Mouse (Mus musculus): ENCODE data around the gene Gnat3.
"Not testable (repeated sequence)": the region's sequence is repeated elsewhere in the genome, so short reads cannot be mapped to it uniquely, and the experiment has no call there.

The Gnat3 gene

GRCm38 (mm10) chr5:17962249-17962648 is at the start of gene Gnat3:
Gene Gnat3, plus strand, starts transcription at chr5:17962549.
- no peak for DNase-seq (ENCODE audit: low read depth, low spot score)

- no peak for DNase-seq (ENCODE audit: low read depth, low spot score)
These were observed 43.4 kb upstream of the Gnat3 start for GRCm38 (mm10) chr5:17918966-17919365.

- DNase-seq (ENCODE audit: low read depth, low spot score): no peak
These were observed 38.7 kb upstream of the Gnat3 start for GRCm38 (mm10) chr5:17923648-17924047.

GRCm38 (mm10) chr5:17924085-17924518 is 38.2 kb upstream of the Gnat3 start:
- DNase-seq (ENCODE audit: low read depth, low spot score): peak; percentile 37

- peak; percentile 39 for DNase-seq (ENCODE audit: low read depth, low spot score)
These were observed 33.9 kb upstream of the Gnat3 start for GRCm38 (mm10) chr5:17928471-17928870.

- no peak for DNase-seq (ENCODE audit: low read depth, low spot score)
These were observed 33.3 kb upstream of the Gnat3 start for GRCm38 (mm10) chr5:17929006-17929567.

GRCm38 (mm10) chr5:17931588-17931987 is 30.8 kb upstream of the Gnat3 start:
- not testable (repeated sequence) for DNase-seq (ENCODE audit: low read depth, low spot score)

- no peak for DNase-seq (ENCODE audit: low read depth, low spot score)
These were observed 27.8 kb upstream of the Gnat3 start for GRCm38 (mm10) chr5:17934501-17934900.

GRCm38 (mm10) chr5:17938170-17938939 is 24.0 kb upstream of the Gnat3 start:
- DNase-seq (ENCODE audit: low read depth, low spot score): no peak

GRCm38 (mm10) chr5:17956468-17956867 is 5.9 kb upstream of the Gnat3 start:
- no peak for DNase-seq (ENCODE audit: low read depth, low spot score)

- DNase-seq (ENCODE audit: low read depth, low spot score): no peak
These were observed 7.5 kb downstream of the Gnat3 start for GRCm38 (mm10) chr5:17969704-17970390.

- no peak for DNase-seq (ENCODE audit: low read depth, low spot score)
These were observed 8.0 kb downstream of the Gnat3 start for GRCm38 (mm10) chr5:17970391-17970730.

- no peak for DNase-seq (ENCODE audit: low read depth, low spot score)
These were observed 18.3 kb downstream of the Gnat3 start for GRCm38 (mm10) chr5:17980501-17981121.

- DNase-seq (ENCODE audit: low read depth, low spot score): no peak
These were observed 20.4 kb downstream of the Gnat3 start for GRCm38 (mm10) chr5:17982770-17983169.

GRCm38 (mm10) chr5:17984522-17984921 is 22.2 kb downstream of the Gnat3 start:
- no peak for DNase-seq (ENCODE audit: low read depth, low spot score)

- no peak for DNase-seq (ENCODE audit: low read depth, low spot score)
These were observed 24.3 kb downstream of the Gnat3 start for GRCm38 (mm10) chr5:17986611-17987010.

- DNase-seq (ENCODE audit: low read depth, low spot score): no peak
These were observed 28.3 kb downstream of the Gnat3 start for GRCm38 (mm10) chr5:17990618-17991017.

- no peak for DNase-seq (ENCODE audit: low read depth, low spot score)
These were observed 37.2 kb downstream of the Gnat3 start for GRCm38 (mm10) chr5:17999570-17999969.

- no peak for DNase-seq (ENCODE audit: low read depth, low spot score)
These were observed 37.8 kb downstream of the Gnat3 start for GRCm38 (mm10) chr5:18000185-18000584.

GRCm38 (mm10) chr5:18001646-18002045 is 39.3 kb downstream of the Gnat3 start:
- no peak for DNase-seq (ENCODE audit: low read depth, low spot score)

GRCm38 (mm10) chr5:18003675-18004074 is 41.3 kb downstream of the Gnat3 start:
- no peak for DNase-seq (ENCODE audit: low read depth, low spot score)
